ENCODE assay signal across 8 mouse cellular contexts in the genomic region with DNA sequence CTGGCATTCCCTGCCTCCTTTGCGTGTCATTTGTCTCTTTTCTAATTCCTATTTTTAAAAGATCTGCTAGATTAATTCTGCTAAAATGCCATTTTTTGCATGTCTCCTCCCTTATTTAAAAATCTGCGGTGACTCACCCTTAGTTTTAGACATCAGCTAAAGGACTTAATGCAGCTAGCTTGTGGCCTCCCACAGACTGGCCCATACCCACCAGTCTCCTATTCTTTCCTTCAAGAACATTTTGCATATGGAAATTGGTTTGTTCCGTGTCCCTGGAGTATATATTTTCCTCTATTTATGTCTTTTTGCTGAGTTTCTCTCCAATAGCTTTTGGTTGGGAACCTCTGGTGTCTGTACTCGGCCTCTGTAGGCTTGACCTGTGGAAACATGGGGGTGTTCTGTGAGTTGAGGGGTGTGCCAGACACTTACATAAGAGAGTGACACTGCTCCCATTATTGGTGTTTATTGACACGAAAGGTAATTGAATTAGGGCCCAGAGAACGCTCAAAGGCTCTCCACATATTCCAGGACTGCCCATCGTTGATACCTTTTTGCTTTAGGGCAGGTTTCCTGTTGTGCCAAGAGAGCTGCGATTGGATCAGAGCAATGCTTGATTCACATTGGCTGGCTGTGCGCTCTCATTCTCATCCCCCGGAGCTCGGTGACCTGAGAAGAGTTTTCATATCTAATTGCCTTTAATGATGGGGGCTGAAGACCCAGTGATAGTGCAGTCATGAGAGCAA.
DNase-seq lines count a peak whose midpoint lies in the region; ATAC-seq and TF ChIP-seq lines count a peak whose summit lies in the region.

No protein-coding gene starts in this region.

- 34% methylated on average over 11 of the region's 11 CpGs for WGBS in hindbrain, embryonic 15.5 days
- 48% methylated on average over 11 of the region's 11 CpGs for WGBS in olfactory bulb, adult 2 months
- 70% methylated on average over 11 of the region's 11 CpGs for WGBS in stomach, postnatal 0 days

- no peak for ATAC-seq in hindbrain, embryonic 15.5 days (ENCODE audit: low FRiP score, low read depth)
- ATAC-seq in stomach, postnatal 0 days (ENCODE audit: low FRiP score, low TSS enrichment): no peak

- H3K9me3 ChIP-seq in hindbrain, embryonic 15.5 days: no peaks in the 10 kb centered on the region
- H3K9me3 ChIP-seq in stomach, postnatal 0 days (ENCODE audit: control insufficient read depth, low read length): no peaks in the 10 kb centered on the region

- H3K27ac ChIP-seq in layer of hippocampus, adult 2 months: peak overlapping the region; percentile 83
- H3K27ac ChIP-seq in hindbrain, embryonic 15.5 days (replicated peaks): no peak overlapping the region
- H3K27ac ChIP-seq in olfactory bulb, adult 2 months (ENCODE audit: insufficient read depth, low read depth, low read length): peak overlapping the region; percentile 2; the same call in 1 of the 2 replicates
- no peak overlapping the region for H3K27ac ChIP-seq in stomach, postnatal 0 days (replicated peaks)

- TF ChIP-seq EP300 in stomach, postnatal 0 days (optimal IDR thresholded peaks at IDR 0.05): no peak

- no peaks in the 10 kb centered on the region for H3K36me3 ChIP-seq in hindbrain, embryonic 15.5 days
- H3K36me3 ChIP-seq in stomach, postnatal 0 days (ENCODE audit: control insufficient read depth, insufficient read depth, low read length): no peaks in the 10 kb centered on the region

- no peak for TF ChIP-seq CTCF in layer of hippocampus, adult 2 months (conservative IDR thresholded peaks at IDR 0.05)
- no peak for TF ChIP-seq CTCF in olfactory bulb, adult 2 months (IDR thresholded peaks at IDR 0.05; ENCODE audit: insufficient read depth, low read depth, low read length)
- TF ChIP-seq CTCF in stomach, postnatal 0 days (IDR thresholded peaks at IDR 0.05; ENCODE audit: low read depth): no peak

- TF ChIP-seq POLR2A in olfactory bulb, adult 2 months (IDR thresholded peaks at IDR 0.05; ENCODE audit: insufficient read depth, low read depth, low read length): no peak

- H3K4me1 ChIP-seq in hindbrain, embryonic 15.5 days (replicated peaks): peaks cover 48% of the 10 kb centered on the region
- peaks cover 22% of the 10 kb centered on the region for H3K4me1 ChIP-seq in olfactory bulb, adult 2 months (ENCODE audit: control insufficient read depth, insufficient read depth, low read length)
- peaks cover 4% of the 10 kb centered on the region; the same call in 1 of the 2 replicates for H3K4me1 ChIP-seq in stomach, postnatal 0 days (replicated peaks; ENCODE audit: control insufficient read depth, insufficient read depth)

- no peaks in the 10 kb centered on the region for H3K27me3 ChIP-seq in hindbrain, embryonic 15.5 days
- no peaks in the 10 kb centered on the region for H3K27me3 ChIP-seq in stomach, postnatal 0 days (ENCODE audit: control insufficient read depth, insufficient read depth, low read length)

- peak overlapping the region; percentile 3; the same call in 1 of the 2 replicates for H3K4me3 ChIP-seq in layer of hippocampus, adult 2 months
- H3K4me3 ChIP-seq in hindbrain, embryonic 15.5 days: no peak overlapping the region
- no peak overlapping the region for H3K4me3 ChIP-seq in olfactory bulb, adult 2 months (ENCODE audit: insufficient read depth, low read depth, low read length)
- H3K4me3 ChIP-seq in stomach, postnatal 0 days (ENCODE audit: low read depth, low read length): no peak overlapping the region

- no peak overlapping the region for H3K9ac ChIP-seq in hindbrain, embryonic 15.5 days
- no peak overlapping the region for H3K9ac ChIP-seq in stomach, postnatal 0 days (ENCODE audit: low read length)

- peak overlapping the region; percentile 31 for H3K4me2 ChIP-seq in hindbrain, embryonic 15.5 days
- H3K4me2 ChIP-seq in stomach, postnatal 0 days (replicated peaks; ENCODE audit: low read depth): no peak overlapping the region

- DNase-seq in cerebellum, adult 9-11 months: peak; percentile 41
- no peak for DNase-seq in cerebellum, adult 11 months
- no peak for DNase-seq in layer of hippocampus, adult 2 months (ENCODE audit: low spot score in 2 of 2)
- no peak for DNase-seq in layer of hippocampus, adult 9-10 months (ENCODE audit: low spot score)
- DNase-seq in stomach, postnatal 0 days (ENCODE audit: low spot score): no peak
- DNase-seq in kidney, postnatal 4 days: no peak

Comparison
In these comparisons a context has a peak if more than half of its experiments do, and no peak if none do; other contexts are left out.
1. H3K27ac ChIP-seq: peak in layer of hippocampus, adult 2 months (single experiment) and olfactory bulb, adult 2 months (single experiment); none in hindbrain, embryonic 15.5 days (single experiment) and stomach, postnatal 0 days (single experiment).